Mouse (Mus musculus) liver, adult 2 months (tissue): ENCODE results near the gene Pknox2. TPM values are rescaled to one million over a fixed set of nuclear protein-coding genes. Genes with fewer than 3 reads are reported as not detected.
A peak's percentile ranks its signal among the peaks of the same experiment; 100 is the strongest.

Source experiments
- DNase-seq: peaks from one replicate; pipeline ENCODE4 v3.0.0-alpha.2; 2011; ENCODE audit warnings: low read depth, low spot score; ENCODE audit errors: extremely low read depth
- H3K27ac ChIP-seq: fragments of 200-500 bp; replicated peaks from 2 replicates; pipeline ENCODE4 v1.5.1; 2012; ENCODE audit warnings: low read depth, mild to moderate bottlenecking, control low read depth, inconsistent platforms, low read length; ENCODE audit not compliant: insufficient read depth
- H3K27me3 ChIP-seq: fragments of 200-500 bp; 2 replicates; pipeline ENCODE4 v1.6.1; 2012; ENCODE audit warnings: mild to moderate bottlenecking, moderate library complexity, low read length, inconsistent platforms; ENCODE audit not compliant: control insufficient read depth, insufficient read depth
- H3K36me3 ChIP-seq: fragments of 200-500 bp; 2 replicates; pipeline ENCODE4 v1.6.1; 2012; ENCODE audit warnings: low read length, inconsistent platforms; ENCODE audit not compliant: control insufficient read depth, insufficient read depth
- H3K4me1 ChIP-seq: fragments of 200-500 bp; 2 replicates; pipeline ENCODE4 v1.6.1; 2011; ENCODE audit warnings: low read length; ENCODE audit not compliant: control insufficient read depth, insufficient read depth
- H3K4me3 ChIP-seq: fragments of 200-500 bp; 2 replicates; pipeline ENCODE4 v1.5.1; 2011; ENCODE audit warnings: low read depth, mild to moderate bottlenecking, control low read depth, low read length, moderate library complexity; ENCODE audit not compliant: insufficient read depth
- H3K79me2 ChIP-seq: fragments of 200-500 bp; 2 replicates; pipeline ENCODE4 v1.6.1; 2012; ENCODE audit warnings: inconsistent platforms, mild to moderate bottlenecking, low read length, moderate library complexity; ENCODE audit not compliant: control insufficient read depth, insufficient read depth
- H3K9ac ChIP-seq: fragments of 200-500 bp; 2 replicates; pipeline ENCODE4 v1.6.1; 2012; ENCODE audit warnings: low read depth, mild to moderate bottlenecking, control low read depth, inconsistent platforms, low read length
- CTCF ChIP-seq: fragments of 200-500 bp; IDR thresholded peaks from 2 replicates; pipeline ENCODE4 v1.5.1; 2011; ENCODE audit warnings: low read depth, low read length, control low read depth
- POLR2A ChIP-seq: fragments of 200-500 bp; IDR thresholded peaks from 2 replicates; pipeline ENCODE4 v1.6.1; 2011; ENCODE audit warnings: low read length, control low read depth; ENCODE audit not compliant: insufficient read depth; ENCODE audit errors: extremely low read depth
- WGBS: fragments of 180-500 bp; shearing (Covaris S2); methylation state at CpG from one replicate; pipeline ENCODE4 v1.1.7; 2018; 5-methylcytosine and 5-hydroxymethylcytosine counted together
- polyA plus RNA-seq: library from polyadenylated mRNA; depleted of rRNA; stranded (reverse); fragments of >200 nt; gene quantifications from 2 replicates; pipeline ENCODE4 v1.2.3, GENCODE M21; 2012
- total RNA-seq: library from RNA; depleted of rRNA; stranded (reverse); fragments of >200 nt; gene quantifications from 2 replicates; pipeline ENCODE4 v1.2.3, GENCODE M21; 2014

The Pknox2 gene
- total and polyA plus RNA-seq, 2 experiments = 0.09 to 0.42 TPM

GRCm38 (mm10) chr9:36890552-36890951 lies 256.7 kb downstream of the Pknox2 start:
- TF ChIP-seq CTCF (peak; percentile 53; the same call in 1 of the 2 replicates), POLR2A (no peak)
- Histone ChIP-seq H3K27me3 (no peaks in the 10 kb centered on the region), H3K79me2 (no peaks in the 10 kb centered on the region), H3K9ac (no peak overlapping the region), H3K36me3 (no peaks in the 10 kb centered on the region), H3K4me1 (no peaks in the 10 kb centered on the region), H3K4me3 (no peak overlapping the region), H3K27ac (no peak overlapping the region)
- WGBS = 35% methylated on average over 4 of the region's 4 CpGs
- peak; percentile 20 for DNase-seq

GRCm38 (mm10) chr9:36885237-36885636 lies 262.0 kb downstream of the Pknox2 start:
- Histone ChIP-seq H3K27me3 (no peaks in the 10 kb centered on the region), H3K4me1 (no peaks in the 10 kb centered on the region), H3K79me2 (no peaks in the 10 kb centered on the region), H3K36me3 (no peaks in the 10 kb centered on the region), H3K4me3 (no peak overlapping the region), H3K9ac (no peak overlapping the region), H3K27ac (no peak overlapping the region)
- peak; percentile 21 for DNase-seq
- no peak for TF ChIP-seq POLR2A
- peak; percentile 40 for TF ChIP-seq CTCF
- WGBS = 49% methylated on average over 3 of the region's 3 CpGs

- Histone ChIP-seq H3K9ac (no peak overlapping the region), H3K4me3 (no peak overlapping the region), H3K36me3 (no peaks in the 10 kb centered on the region), H3K27me3 (no peaks in the 10 kb centered on the region), H3K4me1 (no peaks in the 10 kb centered on the region), H3K79me2 (no peaks in the 10 kb centered on the region), H3K27ac (no peak overlapping the region)
- 59% methylated on average over 3 of the region's 3 CpGs for WGBS
- no peak for DNase-seq
- TF ChIP-seq POLR2A (no peak), CTCF (no peak)
These were observed 263.6 kb downstream of the Pknox2 start for GRCm38 (mm10) chr9:36883569-36883968.

GRCm38 (mm10) chr9:36882034-36882745 lies 265.0 kb downstream of the Pknox2 start:
- Histone ChIP-seq H3K27ac (no peak overlapping the region), H3K9ac (no peak overlapping the region), H3K36me3 (no peaks in the 10 kb centered on the region), H3K27me3 (no peaks in the 10 kb centered on the region), H3K79me2 (no peaks in the 10 kb centered on the region), H3K4me1 (no peaks in the 10 kb centered on the region), H3K4me3 (no peak overlapping the region)
- 55% methylated on average over 8 of the region's 8 CpGs for WGBS
- TF ChIP-seq POLR2A (no peak), CTCF (no peak)
- DNase-seq = no peak

- TF ChIP-seq CTCF (no peak), POLR2A (no peak)
- WGBS = 73% methylated on average over 5 of the region's 5 CpGs
- Histone ChIP-seq H3K4me3 (no peak overlapping the region), H3K9ac (no peak overlapping the region), H3K27me3 (no peaks in the 10 kb centered on the region), H3K27ac (no peak overlapping the region), H3K36me3 (no peaks in the 10 kb centered on the region), H3K4me1 (no peaks in the 10 kb centered on the region), H3K79me2 (no peaks in the 10 kb centered on the region)
- no peak for DNase-seq
These were observed 265.6 kb downstream of the Pknox2 start for GRCm38 (mm10) chr9:36881615-36882014.

GRCm38 (mm10) chr9:36876787-36877186 lies 270.4 kb downstream of the Pknox2 start:
- H3K27me3 ChIP-seq = no peaks in the 10 kb centered on the region
- no peak for DNase-seq
- no peaks in the 10 kb centered on the region for H3K4me1 ChIP-seq
- no peak overlapping the region for H3K27ac ChIP-seq
- TF ChIP-seq POLR2A (no peak), CTCF (no peak)
- no peak overlapping the region for H3K4me3 ChIP-seq
- H3K9ac ChIP-seq = no peak overlapping the region
- H3K79me2 ChIP-seq = no peaks in the 10 kb centered on the region
- no peaks in the 10 kb centered on the region for H3K36me3 ChIP-seq
